Mouse (Mus musculus) MN1 (cell line): ENCODE data around the gene Dync1li1.

ENCODE experiments used
- DNase-seq: peaks from one replicate; pipeline ENCODE4 v3.0.0-alpha.2; 2016; ENCODE audit warnings: low spot score

The Dync1li1 gene

DNA sequence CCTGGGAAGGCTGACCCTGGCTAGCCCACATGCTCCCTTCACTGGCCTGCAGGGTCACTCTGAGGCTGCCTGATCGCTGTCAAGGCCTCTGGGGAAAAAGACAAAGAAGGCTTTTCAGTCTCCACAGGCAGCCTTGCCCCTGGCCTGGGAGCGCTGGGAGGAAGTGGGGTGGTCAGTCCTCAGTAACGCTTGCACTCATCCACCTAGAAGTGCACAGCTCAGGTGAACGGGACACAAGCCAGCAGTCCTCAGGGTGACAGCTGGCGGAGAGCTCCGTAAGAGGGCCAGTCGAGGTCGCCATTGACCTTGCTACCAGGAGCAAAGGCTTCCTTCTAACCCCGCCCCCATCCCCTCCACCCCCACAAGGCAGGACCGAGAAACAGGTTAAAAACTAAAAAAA, 79.5 kb downstream of the Dync1li1 start:
- no peak for DNase-seq

DNA sequence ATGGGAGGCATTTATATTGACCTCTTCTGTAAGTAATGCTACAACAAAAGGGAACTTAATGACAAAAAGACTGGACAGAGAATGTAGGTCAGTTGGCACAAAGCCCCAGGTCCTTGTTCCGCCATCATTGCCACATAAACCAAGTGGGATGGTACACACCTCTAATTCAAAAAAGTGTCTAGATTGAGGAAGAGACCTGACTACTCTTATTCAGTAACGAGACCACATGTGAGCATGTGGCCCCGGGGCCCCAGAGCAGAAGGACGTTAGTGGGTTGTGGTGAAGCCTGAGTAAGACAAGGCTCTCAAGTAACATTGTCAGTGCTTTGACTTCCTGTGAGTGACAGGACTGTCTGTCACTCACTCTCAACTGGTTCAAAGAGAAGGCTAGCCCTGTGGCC, 81.6 kb downstream of the Dync1li1 start:
- DNase-seq: no peak

DNA sequence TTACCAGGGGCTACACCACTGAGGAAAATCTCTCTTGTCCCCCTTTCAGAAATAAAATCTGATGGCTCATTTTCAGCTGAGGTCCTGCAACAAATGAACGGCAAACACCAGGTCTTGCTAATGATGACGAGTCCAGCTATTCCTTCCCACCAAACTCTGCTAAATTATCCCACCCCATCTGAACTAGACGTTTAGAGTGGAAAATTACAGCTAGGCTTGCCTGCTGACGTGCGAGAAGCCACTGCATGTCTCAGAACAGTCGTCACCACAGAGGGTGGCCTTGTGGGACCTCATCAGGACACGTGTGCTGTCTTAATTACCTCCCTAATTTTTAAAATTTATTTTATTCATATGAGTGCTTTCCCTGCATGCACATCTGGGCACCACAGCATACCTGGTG, 83.0 kb downstream of the Dync1li1 start:
- no peak for DNase-seq
